Mouse (Mus musculus) G1E (cell line): ENCODE data around the gene Morc1.

Source experiments
- CTCF ChIP-seq: IDR thresholded peaks from 2 replicates; pipeline ENCODE4 v1.5.1; 2012; ENCODE audit warnings: low read depth, low read length, inconsistent platforms, mixed read lengths
- GATA1 ChIP-seq: IDR thresholded peaks from 2 replicates; pipeline ENCODE4 v1.6.1; 2012; ENCODE audit warnings: borderline replicate concordance, low read length, inconsistent platforms, mixed read lengths
- GATA2 ChIP-seq: IDR thresholded peaks from 2 replicates; pipeline ENCODE4 v1.6.1; 2012; ENCODE audit warnings: low read depth, low read length, inconsistent platforms, borderline replicate concordance
- POLR2AphosphoS5 ChIP-seq: IDR thresholded peaks from 2 replicates; pipeline ENCODE4 v1.6.1; 2012; ENCODE audit warnings: low read depth, low read length, inconsistent platforms; ENCODE audit not compliant: insufficient replicate concordance
- TAL1 ChIP-seq: conservative IDR thresholded peaks from 2 replicates; pipeline ENCODE4 v1.6.1; 2012; ENCODE audit warnings: low read depth, low read length, inconsistent platforms, mixed read lengths

- TF ChIP-seq CTCF (no peak), GATA1 (no peak), TAL1 (no peak), GATA2 (no peak), POLR2AphosphoS5 (no peak)
Measured at GRCm38 (mm10) chr16:48386982-48387381, 44.1 kb upstream of the Morc1 start.
